Mouse (Mus musculus) megakaryocyte-erythroid progenitor cell, adult 5-6 weeks (primary cell): ENCODE results near the gene Arl5c. TPM values are rescaled to one million over a fixed set of nuclear protein-coding genes. Genes with fewer than 3 reads are reported as not detected.
A peak's percentile ranks its signal among the peaks of the same experiment; 100 is the strongest.

Experiments
- ATAC-seq: replicated peaks from 2 replicates; pipeline ENCODE4 v1.8.0; 2016; ENCODE audit warnings: mild to moderate bottlenecking, inconsistent platforms; ENCODE audit not compliant: severe bottlenecking, poor library complexity, low FRiP score, low TSS enrichment
- total RNA-seq, 2 experiments: library from RNA; stranded (forward) in 1 of 2; stranded (reverse) in 1 of 2; fragments of 200-1000, 215-1000 nt in 1 of 2; fragments of >200 nt in 1 of 2; fragmentation: Nextera tagmentation in 1 of 2; gene quantifications; 2 replicates each; pipeline ENCODE4 v1.2.3; 2014 to 2017

Arl5c gene
- total RNA-seq, 2 experiments from 2014 or later, result 2.7 to 9.8 TPM

DNA sequence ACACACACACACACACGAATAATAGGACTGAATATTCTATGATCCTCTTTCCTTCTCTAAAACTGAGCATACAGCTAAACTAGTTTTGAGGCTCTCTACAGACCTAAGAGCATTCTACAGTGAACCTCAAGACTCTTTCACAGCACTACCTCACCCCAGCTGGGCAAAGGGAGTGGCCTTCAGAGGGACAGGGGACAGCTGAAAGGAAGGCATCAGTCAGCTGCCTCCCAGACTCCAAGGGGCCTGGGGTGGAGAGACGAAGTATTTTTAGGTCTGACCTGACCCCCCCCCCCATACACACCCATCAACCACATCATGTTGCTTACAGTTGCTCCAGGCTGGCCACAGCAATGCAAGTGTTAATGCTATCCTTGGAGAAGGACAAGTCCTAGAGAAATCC, 25.1 kb upstream of the Arl5c start:
- ATAC-seq, result no peak

DNA sequence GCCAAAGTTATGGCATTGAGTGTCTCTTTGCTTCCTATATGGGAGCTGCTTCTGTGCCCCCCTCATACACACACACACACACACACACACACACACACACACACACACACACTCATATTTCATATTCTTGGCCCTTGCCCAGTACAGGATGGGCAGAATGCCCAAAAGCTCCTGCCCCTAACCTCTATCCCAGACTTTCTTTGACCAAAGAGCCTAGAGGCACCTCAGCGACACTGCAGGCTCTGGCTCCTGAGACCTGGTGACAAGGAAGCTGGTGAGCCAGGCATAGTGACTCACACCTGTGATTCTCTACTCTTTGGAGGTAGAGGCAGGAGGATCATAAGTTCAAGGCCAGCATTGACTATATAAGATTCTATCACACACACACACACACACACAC, 24.7 kb upstream of the Arl5c start:
- ATAC-seq, result no peak

DNA sequence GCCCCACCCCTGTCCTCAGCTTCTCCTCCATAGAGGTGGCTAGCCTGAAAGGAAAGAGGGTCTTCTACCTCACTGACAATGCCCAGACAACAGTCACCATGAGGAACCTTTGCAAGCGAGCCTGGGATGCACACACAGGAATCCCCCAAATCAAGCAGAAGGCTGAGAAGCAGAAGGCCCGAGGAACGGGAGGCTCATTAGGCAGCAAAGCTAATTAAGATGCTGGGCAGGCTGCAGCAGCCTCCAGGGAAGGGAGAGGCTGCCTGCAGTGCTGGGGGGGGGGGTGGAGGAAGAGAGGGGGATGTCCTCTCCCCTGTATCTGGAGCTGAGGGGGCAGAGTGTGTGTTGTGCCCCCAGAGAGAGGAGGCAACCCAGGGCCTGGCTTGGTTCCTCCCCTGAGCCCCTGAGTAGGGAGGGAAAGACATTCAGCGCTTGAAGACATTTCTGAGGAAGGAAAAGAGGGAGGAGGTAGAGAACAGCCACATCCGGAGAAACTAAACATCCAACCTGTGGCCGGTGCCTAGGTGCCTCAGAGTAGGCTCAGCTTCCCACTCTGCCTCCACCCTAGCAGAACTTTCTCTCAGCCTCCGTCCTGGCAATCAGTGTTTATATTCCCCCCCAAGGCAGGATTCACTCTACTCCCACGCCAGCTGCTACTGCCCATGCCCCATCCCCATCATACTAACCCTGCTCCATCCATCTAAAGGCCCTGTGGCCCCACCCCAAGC, 24.1 kb upstream of the Arl5c start:
- no peak for ATAC-seq

DNA sequence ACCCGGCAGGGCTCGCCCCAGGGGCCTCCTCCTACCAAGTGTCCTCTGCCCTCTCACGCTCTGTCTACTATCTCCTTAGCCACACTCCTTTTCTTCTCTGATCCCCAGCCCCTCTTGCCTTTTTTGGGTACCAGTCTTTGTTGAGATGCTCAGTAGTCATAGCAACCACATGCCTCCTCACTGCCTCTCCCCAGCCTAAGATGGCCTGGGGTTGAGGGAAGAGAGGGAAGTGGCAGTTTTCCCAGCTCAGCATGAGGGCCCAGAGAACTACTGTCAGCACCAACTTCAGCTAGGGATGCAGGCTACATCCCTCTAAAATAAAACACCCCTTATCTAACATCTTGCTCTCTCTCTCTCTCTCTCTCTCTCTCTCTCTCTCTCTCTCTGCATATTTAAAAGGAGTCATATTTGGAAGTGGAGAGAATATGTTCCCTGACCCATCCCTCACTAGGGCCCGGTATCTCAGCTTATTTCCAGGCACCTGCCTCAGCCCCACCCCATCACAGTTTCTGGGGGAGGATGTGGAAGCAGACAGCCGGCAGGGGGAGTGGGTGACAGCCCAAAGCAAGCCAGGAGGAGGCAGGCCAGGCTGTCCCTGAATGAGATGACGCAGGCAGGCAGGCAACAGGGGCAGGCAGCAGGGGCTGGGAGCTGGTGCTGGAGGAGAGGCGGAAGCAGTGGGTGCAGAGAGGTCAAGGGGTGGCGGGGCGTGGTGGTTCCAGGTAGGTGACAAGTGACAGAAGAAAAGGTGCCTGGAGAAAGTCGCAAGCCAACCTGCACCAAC, 23.1 kb upstream of the Arl5c start:
- ATAC-seq, result peak; percentile 53

DNA sequence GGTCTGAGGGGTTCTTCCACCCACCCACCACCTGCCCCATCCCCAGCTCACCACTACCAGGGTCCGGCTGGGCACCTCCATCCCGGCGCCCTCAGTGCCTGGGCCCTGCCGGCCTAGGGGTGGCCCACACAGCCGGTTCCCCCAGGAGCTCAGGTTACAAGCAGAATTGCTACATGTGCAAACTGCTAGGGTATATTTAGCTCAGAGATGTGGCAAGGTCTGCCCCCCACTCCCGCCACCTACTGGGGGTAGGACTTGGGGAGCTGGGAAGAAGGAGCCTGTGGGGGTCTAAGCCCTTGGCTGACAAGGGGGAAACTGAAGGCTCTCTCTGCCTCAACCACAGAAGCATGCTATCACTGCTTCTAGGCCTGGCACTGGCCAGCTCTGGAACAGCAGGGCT, 22.2 kb upstream of the Arl5c start:
- ATAC-seq, result no peak

DNA sequence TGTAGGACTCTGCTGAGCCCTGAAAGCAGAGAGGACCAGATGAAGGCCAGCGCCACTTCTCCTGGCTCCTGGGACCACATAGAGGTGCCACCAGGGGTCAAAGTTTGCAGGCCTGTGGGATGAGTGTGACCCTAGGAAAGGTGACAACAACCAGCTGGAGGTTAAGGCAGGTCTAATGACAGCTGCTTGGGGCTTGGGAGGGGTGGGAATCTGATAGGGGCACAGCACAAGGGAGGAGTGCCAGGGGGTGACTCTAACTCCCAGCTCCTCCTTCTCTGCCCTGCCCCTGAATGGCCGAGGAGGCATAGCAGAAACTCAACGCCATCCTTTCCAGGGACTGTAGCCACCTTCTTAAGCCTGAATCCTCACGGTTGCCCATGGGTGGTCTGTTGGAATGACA, 20.8 kb upstream of the Arl5c start:
- ATAC-seq, result no peak

DNA sequence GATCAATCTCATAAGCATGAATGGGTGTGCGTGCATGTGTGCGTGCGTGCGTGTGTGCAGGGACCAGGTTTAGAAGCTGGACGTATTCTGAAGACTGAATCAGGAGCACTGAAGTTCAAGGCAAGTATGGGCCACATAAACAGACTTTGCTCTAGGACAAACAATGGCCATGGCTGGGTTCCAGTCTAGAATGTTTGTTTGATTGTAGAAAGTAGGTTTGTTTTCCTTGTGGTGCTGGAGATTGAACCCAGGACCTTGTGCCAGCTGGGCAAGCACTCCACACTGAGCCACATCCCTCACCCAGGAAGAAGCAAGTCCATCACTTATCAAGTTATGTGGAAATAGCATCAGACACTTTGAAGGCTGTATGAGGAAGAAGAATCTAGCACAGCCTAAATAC, 20.2 kb upstream of the Arl5c start:
- ATAC-seq, result no peak

DNA sequence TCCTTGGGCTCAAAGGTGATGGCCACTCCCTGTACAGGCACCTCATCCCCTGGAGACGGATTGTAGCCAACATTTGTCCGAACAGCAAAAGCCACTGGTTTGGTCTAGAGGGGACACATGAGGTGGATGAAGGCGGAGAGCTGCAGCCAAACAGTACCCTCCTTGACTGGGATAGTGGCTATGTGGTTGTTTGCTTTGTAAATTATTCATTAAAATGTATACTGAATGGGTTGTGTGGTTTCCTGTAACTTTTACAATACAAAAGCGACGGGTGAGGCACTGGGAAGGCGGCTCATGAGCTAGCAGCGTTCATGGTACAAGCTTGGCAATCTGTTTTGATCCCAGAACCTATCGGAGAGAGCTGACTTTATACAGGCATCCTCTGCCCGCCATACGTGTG, 16.9 kb upstream of the Arl5c start:
- ATAC-seq, result no peak

DNA sequence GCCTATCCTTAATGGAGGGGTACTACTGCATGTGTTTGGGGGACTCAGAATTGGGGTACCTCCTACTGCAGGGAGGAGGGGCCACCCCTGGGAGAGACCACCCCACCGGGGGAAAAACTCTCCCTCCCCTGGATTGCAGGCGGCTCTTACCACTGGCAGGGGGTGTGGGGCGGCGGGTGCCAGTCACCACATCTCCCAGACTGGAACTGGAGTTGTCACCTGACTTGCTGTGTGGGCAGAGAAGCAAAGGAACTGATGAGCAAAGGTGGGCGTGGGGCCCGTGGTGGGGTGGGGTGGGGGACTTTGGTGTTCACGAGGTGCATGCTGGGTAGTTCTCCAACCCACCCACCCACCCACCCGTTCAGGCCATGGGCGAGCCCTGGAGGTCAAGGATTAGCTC, 15.7 kb upstream of the Arl5c start:
- no peak for ATAC-seq

DNA sequence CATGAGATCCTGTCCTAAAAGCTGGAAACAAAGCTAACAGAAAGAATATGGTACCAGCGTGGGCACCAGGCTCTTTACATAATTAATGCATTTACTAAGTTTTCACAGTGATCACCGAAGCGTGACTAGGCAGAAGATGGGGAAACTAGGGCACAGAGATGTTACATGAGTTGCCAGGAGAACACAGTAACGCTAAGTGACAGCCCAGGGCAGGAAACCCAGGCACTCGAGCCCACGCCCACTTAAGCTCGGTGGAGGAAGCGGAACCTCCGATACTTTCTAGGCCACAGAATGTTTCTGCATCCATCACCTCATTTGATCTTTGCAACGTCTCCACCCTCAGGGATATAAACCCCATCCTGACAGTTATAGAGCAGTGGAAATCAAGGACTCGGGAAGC, 12.1 kb upstream of the Arl5c start:
- ATAC-seq, result no peak

DNA sequence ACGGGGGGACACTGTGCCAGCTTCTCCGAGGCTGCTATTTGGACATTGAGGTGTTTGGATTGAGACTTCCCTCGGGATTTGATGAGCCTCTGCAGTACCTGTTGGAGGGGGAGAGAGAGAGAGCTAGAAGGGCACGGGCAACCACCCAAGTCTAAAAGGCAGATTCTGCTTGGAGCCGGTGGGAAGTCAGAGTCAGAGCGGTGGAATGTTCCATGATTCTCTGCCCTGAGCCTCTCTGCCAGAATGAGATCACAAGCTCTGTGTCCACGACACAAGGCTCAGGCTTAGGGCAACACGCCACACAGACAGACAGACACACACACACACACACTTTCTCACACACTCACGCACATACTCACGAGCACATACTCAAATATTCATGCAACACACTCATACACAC, 9.7 kb upstream of the Arl5c start:
- no peak for ATAC-seq

DNA sequence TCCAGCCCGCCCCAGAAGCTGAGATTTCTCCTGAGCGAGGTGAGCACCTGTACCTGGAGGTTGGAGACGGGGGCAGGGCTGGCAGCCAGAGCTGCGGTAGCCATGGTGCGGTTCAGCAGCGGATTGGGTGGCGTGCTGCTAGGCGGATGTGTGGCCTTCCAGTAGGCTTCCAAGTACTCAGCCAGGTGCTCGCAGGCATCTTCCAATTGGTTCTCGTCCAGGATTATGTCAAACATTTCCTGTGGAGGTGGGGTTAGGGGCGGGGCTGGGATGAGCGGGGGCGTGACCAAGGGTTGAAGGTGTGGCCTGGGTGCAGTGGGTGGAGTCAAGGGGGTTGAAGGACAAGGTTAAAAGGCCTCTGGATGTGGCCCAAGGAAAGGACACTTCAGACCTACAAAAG, 9.1 kb upstream of the Arl5c start:
- ATAC-seq, result no peak

DNA sequence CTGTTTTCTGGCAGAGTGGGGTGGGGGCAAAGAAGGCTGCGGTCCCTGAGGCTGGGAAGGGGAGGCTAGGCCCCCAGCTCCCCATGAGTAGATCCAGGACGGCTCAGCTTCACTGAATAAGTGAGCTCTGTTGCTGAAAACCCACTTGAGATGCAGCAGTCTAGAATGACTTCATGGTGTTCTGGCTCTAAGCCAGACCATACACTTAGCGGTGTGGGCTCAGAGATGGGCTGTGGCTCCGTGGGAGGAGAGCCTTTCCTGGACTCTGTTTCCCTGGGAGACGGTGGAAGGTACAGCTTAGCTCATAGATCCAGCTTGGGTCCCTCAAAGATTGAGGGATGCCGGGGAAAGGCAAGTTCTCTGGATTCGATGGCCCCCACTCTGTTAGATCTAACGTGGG, 8.2 kb upstream of the Arl5c start:
- ATAC-seq, result no peak

DNA sequence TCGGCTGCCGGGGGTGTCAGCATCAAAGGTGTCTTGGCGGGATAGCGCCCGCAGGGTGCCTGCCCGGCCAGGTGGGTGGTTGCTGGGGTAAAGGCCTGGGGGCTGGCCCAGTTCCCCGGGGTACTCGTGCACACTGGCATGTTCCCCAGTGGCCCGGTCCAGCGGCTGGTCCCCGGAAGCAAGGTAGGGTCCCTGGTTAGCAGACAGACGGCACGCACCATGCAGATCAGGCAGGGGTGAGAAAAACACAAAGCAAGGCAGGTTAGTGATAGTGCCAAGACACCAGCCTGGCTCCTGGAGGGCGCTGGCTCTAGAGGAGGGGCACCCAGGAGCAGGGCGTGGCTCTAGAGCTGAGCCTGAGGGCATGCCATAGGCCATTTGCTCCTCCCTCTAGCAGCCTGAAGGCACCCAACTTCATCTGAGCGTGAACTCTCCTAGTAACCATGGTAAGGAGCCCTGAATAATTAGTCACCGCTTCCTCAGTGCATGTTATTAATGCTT, 7.2 kb upstream of the Arl5c start:
- peak; percentile 58 for ATAC-seq

DNA sequence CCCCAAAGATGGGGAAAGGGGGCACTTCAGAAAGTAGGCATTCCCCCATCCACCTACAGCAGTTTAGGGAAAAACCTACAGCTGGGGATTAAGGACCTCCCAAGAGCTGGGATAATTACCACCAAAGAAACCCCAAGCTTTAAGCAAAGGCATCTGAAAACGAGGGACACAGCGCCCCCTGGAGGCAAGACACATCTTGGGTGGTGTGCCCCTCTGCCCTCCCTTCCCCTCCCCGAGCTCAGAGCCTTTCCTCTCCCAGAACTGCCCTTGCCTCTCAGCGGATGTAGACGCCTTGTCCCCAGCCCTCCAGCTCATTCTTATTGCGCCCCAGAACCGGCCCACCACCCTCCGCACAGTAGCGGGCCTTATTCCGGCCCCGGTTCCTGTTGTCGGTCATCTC, 6.6 kb upstream of the Arl5c start:
- ATAC-seq, result 0 out of 2 replicates have a peak, but pooled peaks have one; percentile 40

DNA sequence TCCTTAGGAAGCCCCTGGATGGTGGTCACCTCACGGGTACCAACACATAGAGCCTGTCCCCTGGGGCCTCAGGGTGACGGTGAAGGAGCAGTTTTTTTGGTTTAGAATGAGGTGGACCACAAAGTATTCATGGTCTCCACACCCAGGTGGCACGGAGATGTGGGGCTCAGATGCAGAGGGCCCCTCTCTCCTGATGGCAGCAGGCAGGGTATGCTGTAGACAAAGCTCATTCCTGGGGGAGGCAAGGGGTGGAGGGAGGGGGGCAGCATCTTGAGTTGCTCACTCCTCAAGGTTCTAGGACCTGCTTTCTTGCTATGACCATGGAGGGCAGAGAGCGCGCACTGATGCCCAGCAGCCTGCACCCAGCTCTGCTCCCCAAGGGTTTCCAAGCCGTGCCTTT, 6.0 kb upstream of the Arl5c start:
- ATAC-seq, result no peak

DNA sequence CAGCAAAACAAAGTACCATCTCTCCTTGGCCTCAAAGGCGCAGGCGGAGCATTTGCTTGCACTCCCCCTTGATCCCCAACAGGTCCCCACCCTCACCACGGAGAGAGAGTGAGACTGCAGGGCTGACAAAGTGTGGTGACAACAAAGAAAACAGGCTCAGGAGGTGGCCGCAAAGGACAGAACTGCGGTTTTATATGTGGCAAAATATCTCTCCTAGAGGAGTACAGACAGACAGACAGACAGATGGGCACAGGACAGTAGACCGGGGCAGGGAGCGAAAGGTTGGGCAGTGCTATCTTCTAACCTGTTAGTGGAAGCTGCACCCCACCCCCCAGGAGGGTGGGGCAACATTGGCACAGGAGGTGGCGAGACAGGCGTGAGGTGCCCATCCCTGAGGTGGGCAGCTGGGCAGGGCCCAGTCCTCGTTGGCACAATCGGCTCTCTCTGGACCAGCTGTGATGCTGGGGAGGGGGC, 5.4 kb upstream of the Arl5c start:
- ATAC-seq, result no peak

DNA sequence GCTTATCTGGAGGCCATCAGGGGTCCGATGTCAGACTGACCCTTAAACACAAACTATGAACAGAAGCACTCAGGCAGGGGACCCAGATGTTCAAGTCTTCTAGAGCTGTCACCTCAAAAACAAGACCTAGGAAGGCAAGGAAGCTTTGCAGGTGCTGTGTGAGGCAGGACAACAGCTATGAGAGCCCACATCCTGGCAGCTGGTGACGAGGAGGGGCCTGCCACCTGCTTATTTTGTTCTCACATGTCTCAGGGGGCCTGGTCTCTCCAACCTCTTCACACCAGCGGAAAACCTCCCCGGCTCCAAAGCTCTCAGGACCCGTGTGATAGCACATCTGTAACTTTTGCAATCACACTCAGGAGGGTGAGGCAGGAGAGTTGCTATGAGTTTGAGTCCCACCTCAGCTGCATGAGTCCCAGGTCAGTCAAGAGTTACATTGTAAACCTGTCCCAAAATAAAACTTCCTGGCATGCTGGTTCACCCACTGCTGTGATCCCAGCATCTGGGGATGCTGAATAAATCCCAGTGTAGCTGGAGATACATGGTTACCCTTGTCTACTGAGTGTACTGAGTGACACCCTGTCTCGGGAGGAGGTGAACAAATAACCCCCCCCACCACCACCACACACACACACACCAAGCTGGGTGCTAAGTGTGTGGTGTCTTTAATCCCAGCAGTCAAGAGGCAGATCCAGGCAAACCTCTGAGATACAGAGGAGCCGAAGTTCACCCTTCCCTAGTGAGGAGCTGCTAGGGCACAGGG, 4.6 kb upstream of the Arl5c start:
- ATAC-seq, result no peak

DNA sequence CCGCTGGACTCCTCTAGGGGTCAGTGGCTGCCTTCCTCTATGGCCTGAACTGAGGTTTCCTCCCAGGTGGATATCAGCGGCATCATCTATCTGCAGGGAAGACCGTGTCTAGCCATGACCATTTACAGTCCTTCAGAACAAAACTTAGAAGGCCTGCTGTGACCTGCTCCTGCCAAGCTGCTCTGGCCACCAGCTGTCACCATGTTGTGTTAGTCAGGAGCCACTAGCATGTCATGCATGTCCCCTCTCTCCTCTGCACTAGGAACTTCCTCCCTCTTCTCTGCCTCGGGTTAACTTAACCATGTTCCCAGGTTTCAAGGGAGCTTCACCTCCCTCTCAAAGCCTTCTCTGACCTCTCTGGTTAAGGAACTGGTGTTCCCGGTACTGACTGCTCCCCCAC, 3.8 kb upstream of the Arl5c start:
- no peak for ATAC-seq

DNA sequence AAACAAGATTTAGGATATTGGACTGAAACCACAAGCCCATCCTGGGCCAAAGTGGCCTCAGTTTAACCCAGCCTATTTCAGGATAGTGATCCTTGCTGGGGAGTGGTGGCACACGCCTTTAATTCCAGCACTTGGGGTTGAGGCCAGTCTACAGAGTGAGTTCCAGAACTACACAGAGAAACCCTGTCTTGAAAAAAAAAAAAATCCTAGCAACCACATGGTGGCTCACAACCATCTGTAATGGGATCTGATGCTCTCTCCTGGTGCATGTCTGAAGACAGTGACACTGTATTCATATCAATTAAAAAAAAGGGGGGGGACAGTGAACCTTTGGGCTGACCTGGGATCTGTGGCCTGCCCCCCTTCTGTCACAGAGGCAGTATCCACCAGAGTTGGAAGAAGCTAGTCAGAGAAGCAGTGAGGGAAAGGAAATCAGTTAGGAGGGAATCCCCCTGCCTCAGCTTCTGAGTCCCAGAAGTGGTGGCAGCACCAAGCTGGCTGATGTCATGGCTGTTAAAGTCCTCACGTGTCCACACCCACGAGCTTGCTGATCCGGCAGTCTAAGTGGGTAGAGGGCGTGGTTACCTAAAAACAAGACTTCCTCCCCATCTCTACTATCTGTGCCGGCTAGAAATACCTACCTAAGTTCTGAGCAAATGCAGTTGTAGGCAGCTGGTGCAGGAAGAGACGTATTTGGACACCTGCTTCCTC, 3.1 kb upstream of the Arl5c start:
- ATAC-seq, result no peak
